Mouse (Mus musculus) bone marrow macrophage, adult 2 months (primary cell): ENCODE measurements around the gene Tex10.

Source experiments
- CTCF ChIP-seq: IDR thresholded peaks from 2 replicates; pipeline ENCODE4 v1.5.1; 2012; ENCODE audit warnings: low read depth, mild to moderate bottlenecking, low read length, moderate library complexity
- POLR2A ChIP-seq: IDR thresholded peaks from 2 replicates; pipeline ENCODE4 v1.6.1; 2012; ENCODE audit warnings: mild to moderate bottlenecking, low read depth, low read length, borderline replicate concordance

GRCm38 (mm10) chr4:48418831-48419468 is 54.3 kb downstream of the Tex10 start:
- TF ChIP-seq CTCF (no peak), POLR2A (no peak)
